Mouse (Mus musculus) brain, embryonic 14.5 days (tissue): ENCODE results near the gene Taf1b. TPM values are rescaled to one million over a fixed set of nuclear protein-coding genes. Genes with fewer than 3 reads are reported as not detected.
"Not testable (repeated sequence)": the region's sequence is repeated elsewhere in the genome, so short reads cannot be mapped to it uniquely, and the experiment has no call there.

ENCODE experiments used
- DNase-seq: peaks from one replicate; pipeline ENCODE4 v3.0.0-alpha.2; 2011; ENCODE audit warnings: low read depth
- CTCF ChIP-seq: fragments of 200-500 bp; IDR thresholded peaks from 2 replicates; pipeline ENCODE4 v1.5.1; 2012; ENCODE audit warnings: inconsistent platforms, mild to moderate bottlenecking, moderate library complexity, borderline replicate concordance; ENCODE audit not compliant: insufficient read depth, insufficient read length; ENCODE audit errors: extremely low read depth
- POLR2A ChIP-seq: fragments of 200-500 bp; IDR thresholded peaks from 2 replicates; pipeline ENCODE4 v1.6.1; 2012; ENCODE audit warnings: mild to moderate bottlenecking, inconsistent platforms, borderline replicate concordance; ENCODE audit not compliant: poor library complexity, insufficient read depth, insufficient read length, severe bottlenecking; ENCODE audit errors: extremely low read depth
- polyA plus RNA-seq: library from polyadenylated mRNA; depleted of rRNA; stranded (reverse); fragments of >200 nt; gene quantifications from 2 replicates; pipeline ENCODE4 v1.2.3, GENCODE M21; 2012

The Taf1b gene
- polyA plus RNA-seq, 1 experiment = 20.3 TPM

DNA sequence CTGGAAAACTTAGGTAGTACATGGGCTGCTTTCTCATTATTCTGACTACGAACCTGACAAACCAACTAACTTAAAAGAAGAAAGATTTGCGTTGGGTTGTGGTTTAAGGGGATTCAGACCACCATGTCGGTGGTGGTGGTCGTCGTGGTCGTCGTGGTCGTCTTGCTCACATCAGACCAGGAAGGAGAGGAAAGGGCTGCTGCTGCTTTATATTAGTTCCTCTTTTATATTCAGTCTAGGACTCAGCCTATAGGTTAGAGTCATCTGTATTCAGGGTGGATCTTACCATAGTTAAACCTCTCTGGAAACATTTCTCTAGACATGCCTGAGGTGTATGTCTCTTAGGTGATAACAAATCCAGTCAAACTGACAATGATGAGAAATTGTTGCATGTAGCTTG is 19.0 kb downstream of the Taf1b start:
- TF ChIP-seq CTCF (no peak), POLR2A (no peak)
- no peak for DNase-seq

DNA sequence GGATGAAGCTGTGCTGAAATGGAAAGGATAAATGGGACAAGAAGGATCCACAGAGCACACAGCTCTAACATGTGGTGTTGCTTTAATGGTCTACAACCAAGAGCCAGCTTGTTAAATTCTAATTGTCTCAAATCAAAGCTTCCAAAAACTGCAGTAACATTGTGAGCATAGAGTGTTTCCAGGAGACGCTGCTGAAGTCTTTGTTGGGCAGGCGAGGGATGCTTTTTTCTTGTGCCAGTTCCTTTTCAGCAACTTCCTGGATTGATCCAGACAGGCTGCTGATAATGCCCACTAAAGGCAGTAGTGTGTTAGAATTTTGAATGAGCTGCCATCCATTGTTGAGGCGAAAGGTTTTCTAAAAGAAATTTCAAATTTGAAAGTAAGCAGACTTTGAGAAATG is 22.9 kb downstream of the Taf1b start:
- TF ChIP-seq POLR2A = no peak
- no peak for TF ChIP-seq CTCF
- peak; percentile 42 for DNase-seq

DNA sequence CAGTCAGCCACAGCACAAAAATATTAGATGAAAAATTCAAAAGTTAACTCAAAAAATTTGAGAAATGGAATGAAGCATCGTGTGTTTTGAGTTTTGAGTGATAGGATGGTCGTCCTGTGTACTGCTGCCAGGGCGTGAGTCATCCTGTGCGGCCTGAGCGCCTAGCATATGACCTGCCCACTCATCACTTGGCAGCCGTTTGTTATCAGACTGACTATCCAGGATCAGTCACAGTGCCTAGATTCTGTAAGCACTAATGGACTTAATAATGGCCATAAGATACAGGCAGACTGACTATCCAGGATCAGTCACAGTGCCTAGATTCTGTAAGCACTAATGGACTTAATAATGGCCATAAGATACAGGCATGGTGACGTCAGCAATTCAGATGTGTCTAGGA is 26.9 kb downstream of the Taf1b start:
- DNase-seq = not testable (repeated sequence)

DNA sequence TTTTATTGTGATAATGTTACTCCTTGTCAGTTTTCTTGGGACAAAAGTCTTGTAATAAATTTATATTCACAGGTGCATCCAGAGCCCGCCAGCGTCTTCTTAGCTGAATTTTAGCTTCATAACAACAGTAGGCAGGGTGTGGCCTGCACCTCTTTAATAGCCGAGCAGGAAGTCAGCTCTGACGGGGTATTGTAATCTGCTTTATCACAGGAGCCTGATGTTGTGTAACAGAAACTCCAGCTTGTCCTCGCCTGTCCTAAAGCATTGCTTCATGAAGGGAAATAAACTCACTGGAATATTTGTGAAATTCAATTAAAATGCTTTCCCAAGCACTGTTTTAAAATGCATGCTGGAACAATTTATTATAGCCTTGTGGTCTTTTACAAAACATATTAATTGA is 38.2 kb downstream of the Taf1b start:
- no peak for DNase-seq

DNA sequence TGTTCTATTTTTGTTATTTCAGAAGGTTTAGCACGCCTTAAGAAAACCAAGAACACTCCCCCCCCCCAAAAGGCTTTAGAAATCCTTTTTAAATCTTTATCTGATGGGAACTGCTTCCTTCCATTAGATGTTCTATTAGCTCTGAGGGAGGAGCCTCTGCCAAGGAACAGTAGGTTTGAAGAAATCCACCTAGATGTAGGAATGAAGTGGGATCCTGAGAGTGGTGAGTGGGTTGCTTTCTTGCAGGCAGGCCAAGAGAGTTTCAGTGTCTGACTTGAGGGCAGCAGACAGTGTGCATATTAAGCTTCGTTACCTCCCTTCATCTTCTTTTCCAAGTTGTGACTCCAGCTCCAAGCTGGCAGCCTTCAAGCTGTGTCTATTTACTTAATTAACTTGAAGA is 39.0 kb downstream of the Taf1b start:
- peak; percentile 10 for DNase-seq
- TF ChIP-seq POLR2A (no peak), CTCF (no peak)

More for the DNA sequence above, 38.2 kb downstream of the Taf1b start:
- TF ChIP-seq CTCF = no peak
- no peak for TF ChIP-seq POLR2A

DNA sequence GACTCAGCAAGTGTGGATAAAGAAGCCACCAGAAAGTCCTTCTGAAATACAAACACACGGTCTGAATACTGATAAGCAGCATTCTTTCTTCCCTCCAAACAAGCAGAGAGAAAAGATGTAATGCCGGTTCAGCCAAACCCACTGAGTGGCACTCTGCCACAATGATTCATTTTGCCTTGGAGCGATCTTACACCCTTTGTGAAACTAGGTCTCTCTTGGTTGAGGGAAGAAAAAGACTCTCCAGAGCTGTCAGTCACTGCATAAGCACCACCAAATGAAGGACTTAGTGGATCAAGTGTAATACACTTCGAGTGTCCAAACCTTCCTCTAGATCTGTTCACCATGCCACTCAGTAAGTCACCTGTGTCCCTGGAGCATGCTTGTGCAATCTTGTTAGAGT is 39.8 kb downstream of the Taf1b start:
- TF ChIP-seq POLR2A (no peak), CTCF (no peak)
- DNase-seq = peak; percentile 71

DNA sequence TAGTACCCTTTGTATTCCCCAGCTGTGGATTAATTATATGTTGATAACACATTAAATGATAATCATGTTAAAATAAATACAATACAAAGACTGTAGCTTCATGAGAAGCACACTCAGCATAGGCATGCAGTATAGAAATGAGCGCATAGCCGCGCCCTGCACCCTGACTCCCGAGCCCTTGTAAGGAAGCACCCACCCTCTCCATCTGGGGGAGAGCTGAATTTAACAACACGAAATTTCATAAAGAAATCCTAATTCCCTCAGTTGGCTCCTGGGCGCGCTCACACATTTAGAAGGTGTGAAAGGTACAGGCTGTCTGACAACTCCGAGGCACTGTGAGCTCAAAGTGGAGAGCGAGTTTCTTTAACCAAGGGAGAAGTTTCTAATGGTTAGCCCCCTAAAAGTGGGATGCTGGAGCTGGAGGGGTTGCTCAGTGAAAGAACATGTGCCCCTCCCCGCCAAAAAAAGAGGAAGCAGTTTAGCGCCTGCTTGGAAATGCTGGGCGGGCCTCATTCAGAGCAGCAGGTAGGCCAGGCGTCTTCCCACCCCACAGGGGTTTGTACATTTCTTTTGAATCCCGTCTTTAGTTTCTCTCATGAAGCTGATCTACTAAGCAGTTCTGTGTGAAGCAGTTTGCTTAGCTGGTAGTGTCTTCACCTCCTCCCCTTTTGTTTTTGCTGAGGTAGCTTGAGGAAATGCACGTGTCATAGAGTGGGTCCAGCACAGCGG is 43.4 kb downstream of the Taf1b start:
- TF ChIP-seq CTCF (no peak), POLR2A (no peak)
- peak; percentile 4 for DNase-seq

DNA sequence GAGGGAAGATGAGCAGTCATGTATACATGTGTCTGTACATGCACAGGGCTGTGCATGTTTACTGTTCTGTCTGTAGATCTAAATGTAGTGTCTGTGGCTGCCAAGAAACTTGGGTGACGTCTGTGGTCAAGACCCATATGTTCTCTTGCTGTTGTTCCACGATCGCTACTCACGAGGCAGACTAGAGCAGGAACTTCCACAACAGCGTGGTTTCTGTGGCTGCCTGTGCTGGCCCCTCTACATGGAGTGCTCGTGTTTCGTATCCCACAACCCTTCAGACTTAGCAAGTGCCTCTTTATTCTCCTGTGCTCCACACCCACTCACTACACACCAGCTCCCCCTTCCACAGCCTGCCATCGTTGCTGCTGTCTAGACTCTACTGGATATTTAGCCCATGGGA is 49.5 kb downstream of the Taf1b start:
- no peak for TF ChIP-seq POLR2A
- TF ChIP-seq CTCF = no peak
- no peak for DNase-seq

DNA sequence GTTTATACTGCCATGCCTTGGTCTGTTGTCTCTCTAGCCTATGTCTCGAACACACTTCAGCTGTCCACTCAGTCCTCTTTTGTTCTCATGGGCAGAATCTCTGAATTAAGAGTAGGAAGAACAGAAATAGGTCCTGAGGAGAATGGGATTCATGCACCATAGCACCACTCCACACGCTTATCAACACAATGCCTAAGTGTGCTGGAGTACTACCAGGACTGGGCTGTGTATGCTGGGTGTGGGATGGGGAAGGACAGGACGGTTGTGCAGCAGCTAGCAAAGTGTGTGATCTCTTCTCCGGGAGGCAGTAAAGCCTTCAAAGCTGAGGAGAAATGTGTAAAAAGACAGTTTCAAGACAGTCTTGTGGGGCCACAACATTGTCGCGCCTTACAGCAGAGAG is 50.7 kb downstream of the Taf1b start:
- TF ChIP-seq POLR2A = no peak
- TF ChIP-seq CTCF = no peak
- no peak for DNase-seq

DNA sequence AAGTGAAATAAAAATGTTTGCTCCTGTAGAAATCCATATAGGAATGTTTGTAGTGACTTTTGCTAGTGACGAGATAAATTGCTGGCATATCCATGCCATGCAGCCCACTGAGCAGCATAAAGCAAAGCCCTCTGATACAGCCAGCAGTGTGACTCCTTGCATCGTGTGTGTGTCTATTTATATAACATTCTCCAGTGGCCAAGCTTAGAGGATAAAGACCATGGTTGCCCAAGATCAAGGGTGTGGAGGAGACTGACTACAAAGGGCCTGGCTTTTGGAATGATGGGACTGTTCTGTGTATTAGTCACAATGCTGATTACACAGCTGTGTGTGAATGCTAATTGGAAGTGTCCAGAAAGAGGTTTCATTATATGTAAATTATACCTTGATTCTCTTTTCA is 54.4 kb downstream of the Taf1b start:
- DNase-seq = no peak
- TF ChIP-seq CTCF = no peak
- TF ChIP-seq POLR2A = no peak

DNA sequence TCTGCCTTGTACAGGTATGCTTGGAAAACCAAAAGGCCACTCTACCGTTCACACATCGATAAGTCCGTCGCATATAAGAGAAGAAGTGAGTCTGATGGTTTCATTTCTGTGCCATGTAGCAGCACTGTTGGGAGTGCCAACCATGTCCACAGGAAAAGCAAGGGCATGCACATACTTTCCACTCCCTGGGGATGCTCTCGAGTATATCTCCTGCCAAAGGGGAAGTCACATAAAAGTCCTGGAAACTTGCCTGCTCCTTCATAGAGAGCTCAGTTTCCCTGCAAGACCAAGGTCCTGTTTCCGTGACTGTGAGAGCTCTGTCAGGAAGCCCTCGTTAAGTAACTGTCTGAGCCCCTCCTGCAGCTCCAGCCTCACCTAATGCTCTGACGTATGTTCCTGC is 57.8 kb downstream of the Taf1b start:
- no peak for DNase-seq
- TF ChIP-seq CTCF (no peak), POLR2A (no peak)

DNA sequence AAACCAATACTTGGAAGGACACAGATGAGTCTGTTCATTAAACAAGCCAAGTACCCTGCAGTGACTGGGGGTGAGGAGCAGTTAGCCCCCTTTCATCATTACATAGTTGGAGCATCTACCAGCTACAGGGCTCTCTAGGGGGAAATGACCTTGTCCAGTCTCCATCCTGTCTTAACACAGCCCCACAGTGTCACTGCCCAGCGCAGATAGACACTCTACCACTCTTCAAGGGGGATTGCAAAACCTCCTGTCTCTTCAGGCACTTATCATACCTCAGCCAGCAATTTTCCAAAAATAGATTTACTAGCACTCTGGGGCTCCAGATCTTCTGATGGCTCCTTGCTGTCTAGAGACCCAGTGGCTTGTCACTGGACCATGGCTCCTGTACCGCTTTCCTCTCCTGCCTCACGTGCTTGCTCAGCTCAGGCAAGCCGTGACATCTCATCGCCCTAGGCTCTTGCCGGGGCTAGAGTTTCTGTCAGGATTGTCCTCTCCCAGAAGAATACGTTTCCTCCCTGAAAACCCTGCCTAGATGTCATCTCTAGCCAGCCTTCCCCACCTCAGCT is 65.3 kb downstream of the Taf1b start:
- TF ChIP-seq CTCF (no peak), POLR2A (no peak)
- no peak for DNase-seq

DNA sequence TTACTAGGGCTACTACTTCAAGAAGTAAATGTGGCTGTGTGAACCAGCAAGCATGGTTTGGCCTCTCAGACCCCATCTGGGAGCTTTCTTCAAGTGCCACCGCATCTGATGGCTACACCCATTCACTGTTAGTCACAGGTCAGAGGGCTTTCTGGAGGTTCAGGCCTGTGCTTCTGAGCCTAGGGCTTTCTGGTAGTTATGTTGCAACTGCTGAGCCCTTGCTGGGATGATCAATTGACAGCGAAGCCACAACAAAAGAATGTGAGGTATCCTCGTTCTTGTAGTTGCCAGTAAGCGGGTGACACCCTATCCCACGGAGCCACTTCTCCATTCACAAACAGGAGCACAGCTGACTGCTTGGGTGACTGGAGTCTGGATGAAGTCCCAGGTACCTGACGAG is 67.2 kb downstream of the Taf1b start:
- TF ChIP-seq POLR2A (no peak), CTCF (no peak)
- DNase-seq = no peak

DNA sequence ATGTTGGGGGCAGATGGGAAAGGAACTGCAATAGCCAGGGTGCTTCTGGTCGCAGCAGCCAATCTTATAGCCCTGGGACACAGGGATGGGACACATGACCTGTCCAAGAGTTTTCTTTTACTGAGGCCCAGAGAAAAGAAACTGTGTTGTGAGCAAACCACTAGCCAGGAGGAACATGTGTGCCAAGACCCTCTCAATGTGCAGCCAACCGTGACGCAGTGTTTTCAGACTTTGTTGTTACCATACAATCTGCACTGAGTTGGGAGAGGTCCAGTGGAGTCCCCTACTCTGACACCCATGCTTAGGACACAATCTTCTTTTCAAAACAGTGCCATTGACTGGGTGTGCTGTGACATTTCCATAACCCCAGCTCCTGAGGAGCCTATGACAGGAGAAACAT is 69.4 kb downstream of the Taf1b start:
- no peak for TF ChIP-seq CTCF
- TF ChIP-seq POLR2A = no peak
- DNase-seq = peak; percentile 40
